Mouse (Mus musculus) limb, embryonic 13.5 days (tissue): ENCODE data around the gene Khdrbs2. TPM values are rescaled to one million over a fixed set of nuclear protein-coding genes. Genes with fewer than 3 reads are reported as not detected.

ENCODE experiments used
- ATAC-seq: fragments of 200-750 bp; cut with Nextera tagmentation; 2 replicates; pipeline ENCODE4 v1.8.0; 2017; ENCODE audit warnings: low read depth, moderate number of reproducible peaks, moderate TSS enrichment; ENCODE audit not compliant: low FRiP score
- H3K27ac ChIP-seq: fragments of 300-500 bp; sonication (generic); 2 replicates; pipeline ENCODE4 v1.5.1; 2015; ENCODE audit warnings: inconsistent platforms, mild to moderate bottlenecking, moderate library complexity
- H3K27me3 ChIP-seq: fragments of 300-500 bp; sonication (generic); 2 replicates; pipeline ENCODE4 v1.6.1; 2015; ENCODE audit warnings: mild to moderate bottlenecking, inconsistent platforms
- H3K36me3 ChIP-seq: fragments of 300-500 bp; sonication (generic); 2 replicates; pipeline ENCODE4 v1.6.1; 2015; ENCODE audit warnings: inconsistent platforms, mild to moderate bottlenecking, moderate library complexity
- H3K4me1 ChIP-seq: fragments of 300-500 bp; sonication (generic); 2 replicates; pipeline ENCODE4 v1.6.1; 2015; ENCODE audit warnings: inconsistent platforms
- H3K4me2 ChIP-seq: fragments of 300-500 bp; sonication (generic); replicated peaks from 2 replicates; pipeline ENCODE4 v1.6.1; 2015; ENCODE audit warnings: inconsistent platforms, mild to moderate bottlenecking, moderate library complexity
- H3K4me3 ChIP-seq: fragments of 300-500 bp; sonication (generic); 2 replicates; pipeline ENCODE4 v1.5.1; 2015; ENCODE audit warnings: moderate library complexity, mild to moderate bottlenecking, inconsistent platforms
- H3K9ac ChIP-seq: fragments of 300-500 bp; sonication (generic); 2 replicates; pipeline ENCODE4 v1.6.1; 2015; ENCODE audit warnings: mild to moderate bottlenecking, inconsistent platforms
- H3K9me3 ChIP-seq: fragments of 300-500 bp; sonication (generic); 2 replicates; pipeline ENCODE4 v1.6.1; 2016; ENCODE audit warnings: inconsistent platforms
- WGBS: fragments of 180-500 bp; shearing (Covaris S2); methylation state at CpG from one replicate; pipeline ENCODE4 v1.1.7; 2015; 5-methylcytosine and 5-hydroxymethylcytosine counted together
- polyA plus RNA-seq: library from polyadenylated mRNA; unstranded; fragments of >200 nt; fragmentation: Nextera tagmentation; extraction: Ambion mirVana; gene quantifications from 2 replicates; pipeline ENCODE4 v1.2.1, GENCODE M21; 2015

Gene Khdrbs2
- polyA plus RNA-seq, 1 experiment from 2014 or later = 4.4 TPM

- Histone ChIP-seq H3K4me3 (no peak overlapping the region), H3K4me1 (no peaks in the 10 kb centered on the region), H3K27ac (no peak overlapping the region), H3K27me3 (no peaks in the 10 kb centered on the region), H3K9ac (no peak overlapping the region), H3K9me3 (no peaks in the 10 kb centered on the region), H3K4me2 (no peak overlapping the region), H3K36me3 (no peaks in the 10 kb centered on the region)
- no peak for ATAC-seq
- WGBS = 91% methylated on average over 2 of the region's 2 CpGs
These were observed 175.0 kb downstream of the Khdrbs2 start for GRCm38 (mm10) chr1:32347538-32347937.

- Histone ChIP-seq H3K36me3 (no peaks in the 10 kb centered on the region), H3K27me3 (no peaks in the 10 kb centered on the region), H3K27ac (no peak overlapping the region), H3K4me3 (no peak overlapping the region), H3K4me1 (no peaks in the 10 kb centered on the region), H3K4me2 (no peak overlapping the region), H3K9me3 (no peaks in the 10 kb centered on the region), H3K9ac (no peak overlapping the region)
- ATAC-seq = no peak
- WGBS = 60% methylated on average over 1 of the region's 1 CpGs
These were observed 179.6 kb downstream of the Khdrbs2 start for GRCm38 (mm10) chr1:32352076-32352475.

- no peak overlapping the region for H3K4me3 ChIP-seq
- peak; percentile 85 for ATAC-seq
- H3K9me3 ChIP-seq = no peaks in the 10 kb centered on the region
- H3K4me2 ChIP-seq = no peak overlapping the region
- H3K27ac ChIP-seq = no peak overlapping the region
- H3K27me3 ChIP-seq = no peaks in the 10 kb centered on the region
- H3K9ac ChIP-seq = no peak overlapping the region
- WGBS = 39% methylated on average over 2 of the region's 2 CpGs
- H3K4me1 ChIP-seq = no peaks in the 10 kb centered on the region
- H3K36me3 ChIP-seq = no peaks in the 10 kb centered on the region
These were observed 191.0 kb downstream of the Khdrbs2 start for GRCm38 (mm10) chr1:32363539-32363938.

- Histone ChIP-seq H3K9me3 (no peaks in the 10 kb centered on the region), H3K4me3 (no peak overlapping the region), H3K9ac (no peak overlapping the region), H3K27ac (no peak overlapping the region), H3K4me2 (no peak overlapping the region), H3K4me1 (no peaks in the 10 kb centered on the region), H3K27me3 (no peaks in the 10 kb centered on the region), H3K36me3 (no peaks in the 10 kb centered on the region)
- WGBS = 83% methylated on average over 6 of the region's 6 CpGs
- no peak for ATAC-seq
These were observed 225.0 kb downstream of the Khdrbs2 start for GRCm38 (mm10) chr1:32397553-32397952.

GRCm38 (mm10) chr1:32407651-32408050, 235.1 kb downstream of the Khdrbs2 start:
- ATAC-seq = no peak
- WGBS = 87% methylated on average over 2 of the region's 2 CpGs

GRCm38 (mm10) chr1:32428410-32428809, 255.9 kb downstream of the Khdrbs2 start:
- Histone ChIP-seq H3K4me2 (no peak overlapping the region), H3K4me3 (no peak overlapping the region), H3K27me3 (no peaks in the 10 kb centered on the region), H3K9ac (no peak overlapping the region), H3K27ac (no peak overlapping the region), H3K36me3 (no peaks in the 10 kb centered on the region), H3K4me1 (no peaks in the 10 kb centered on the region), H3K9me3 (no peaks in the 10 kb centered on the region)
- 68% methylated on average over 1 of the region's 1 CpGs for WGBS
- no peak for ATAC-seq

More at GRCm38 (mm10) chr1:32407651-32408050, 235.1 kb downstream of the Khdrbs2 start:
- H3K9me3 ChIP-seq = no peaks in the 10 kb centered on the region
- no peak overlapping the region for H3K9ac ChIP-seq
- no peaks in the 10 kb centered on the region for H3K36me3 ChIP-seq
- no peaks in the 10 kb centered on the region for H3K4me1 ChIP-seq
- H3K27me3 ChIP-seq = no peaks in the 10 kb centered on the region
- no peak overlapping the region for H3K4me3 ChIP-seq
- no peak overlapping the region for H3K27ac ChIP-seq
- no peak overlapping the region for H3K4me2 ChIP-seq

GRCm38 (mm10) chr1:32429493-32429892, 257.0 kb downstream of the Khdrbs2 start:
- no peaks in the 10 kb centered on the region for H3K27me3 ChIP-seq
- 69% methylated on average over 1 of the region's 1 CpGs for WGBS
- no peak for ATAC-seq

GRCm38 (mm10) chr1:32430516-32430915, 258.0 kb downstream of the Khdrbs2 start:
- Histone ChIP-seq H3K36me3 (no peaks in the 10 kb centered on the region), H3K27me3 (no peaks in the 10 kb centered on the region), H3K27ac (no peak overlapping the region), H3K4me3 (no peak overlapping the region), H3K4me2 (no peak overlapping the region), H3K9ac (no peak overlapping the region), H3K4me1 (no peaks in the 10 kb centered on the region), H3K9me3 (no peaks in the 10 kb centered on the region)
- 76% methylated on average over 3 of the region's 3 CpGs for WGBS
- ATAC-seq = no peak

More at GRCm38 (mm10) chr1:32429493-32429892, 257.0 kb downstream of the Khdrbs2 start:
- Histone ChIP-seq H3K4me3 (no peak overlapping the region), H3K36me3 (no peaks in the 10 kb centered on the region), H3K27ac (no peak overlapping the region), H3K9ac (no peak overlapping the region), H3K4me2 (no peak overlapping the region), H3K9me3 (no peaks in the 10 kb centered on the region), H3K4me1 (no peaks in the 10 kb centered on the region)

- ATAC-seq = no peak
- Histone ChIP-seq H3K4me2 (no peak overlapping the region), H3K9ac (no peak overlapping the region), H3K27me3 (no peaks in the 10 kb centered on the region), H3K9me3 (no peaks in the 10 kb centered on the region), H3K4me1 (no peaks in the 10 kb centered on the region), H3K27ac (no peak overlapping the region), H3K4me3 (no peak overlapping the region), H3K36me3 (no peaks in the 10 kb centered on the region)
- whole genome bisulfite sequencing = 69% methylated on average over 2 of the region's 2 CpGs
These were observed 260.6 kb downstream of the Khdrbs2 start for GRCm38 (mm10) chr1:32433118-32433517.

GRCm38 (mm10) chr1:32443927-32444326, 271.4 kb downstream of the Khdrbs2 start:
- H3K4me1 ChIP-seq = no peaks in the 10 kb centered on the region
- H3K27ac ChIP-seq = no peak overlapping the region
- no peaks in the 10 kb centered on the region for H3K27me3 ChIP-seq
- no peaks in the 10 kb centered on the region for H3K9me3 ChIP-seq
- no peak overlapping the region for H3K9ac ChIP-seq
- no peak overlapping the region for H3K4me2 ChIP-seq
- ATAC-seq = no peak
- 89% methylated on average over 5 of the region's 5 CpGs for WGBS
- no peak overlapping the region for H3K4me3 ChIP-seq
- no peaks in the 10 kb centered on the region for H3K36me3 ChIP-seq

GRCm38 (mm10) chr1:32463103-32463516, 290.6 kb downstream of the Khdrbs2 start:
- H3K36me3 ChIP-seq = no peaks in the 10 kb centered on the region
- H3K27ac ChIP-seq = no peak overlapping the region
- no peak overlapping the region for H3K4me3 ChIP-seq
- H3K27me3 ChIP-seq = no peaks in the 10 kb centered on the region
- ATAC-seq = no peak
- H3K9me3 ChIP-seq = no peaks in the 10 kb centered on the region
- no peak overlapping the region for H3K4me2 ChIP-seq
- WGBS = 74% methylated on average over 6 of the region's 6 CpGs
- H3K4me1 ChIP-seq = no peaks in the 10 kb centered on the region
- H3K9ac ChIP-seq = no peak overlapping the region

- H3K9me3 ChIP-seq = no peaks in the 10 kb centered on the region
- WGBS = 69% methylated on average over 2 of the region's 2 CpGs
- H3K9ac ChIP-seq = no peak overlapping the region
- no peaks in the 10 kb centered on the region for H3K4me1 ChIP-seq
- no peaks in the 10 kb centered on the region for H3K36me3 ChIP-seq
- no peak overlapping the region for H3K4me2 ChIP-seq
- no peak overlapping the region for H3K4me3 ChIP-seq
- H3K27ac ChIP-seq = no peak overlapping the region
- no peak for ATAC-seq
- no peaks in the 10 kb centered on the region for H3K27me3 ChIP-seq
These were observed 298.5 kb downstream of the Khdrbs2 start for GRCm38 (mm10) chr1:32471022-32471421.

- Histone ChIP-seq H3K36me3 (no peaks in the 10 kb centered on the region), H3K27ac (no peak overlapping the region), H3K9ac (no peak overlapping the region), H3K27me3 (no peaks in the 10 kb centered on the region), H3K4me1 (no peaks in the 10 kb centered on the region), H3K4me2 (no peak overlapping the region), H3K4me3 (no peak overlapping the region), H3K9me3 (no peaks in the 10 kb centered on the region)
- 90% methylated on average over 11 of the region's 11 CpGs for WGBS
- ATAC-seq = no peak
These were observed 299.1 kb downstream of the Khdrbs2 start for GRCm38 (mm10) chr1:32471502-32472214.
